Mouse (Mus musculus) spleen, adult 2 months (tissue): ENCODE data around the gene Cdca3.

Source experiments
- CTCF ChIP-seq: fragments of 200-500 bp; IDR thresholded peaks from 2 replicates; pipeline ENCODE4 v1.5.1; 2011; ENCODE audit warnings: mild to moderate bottlenecking, inconsistent platforms; ENCODE audit not compliant: insufficient read depth, insufficient read length, insufficient replicate concordance; ENCODE audit errors: extremely low read depth
- POLR2A ChIP-seq: fragments of 200-500 bp; IDR thresholded peaks from 2 replicates; pipeline ENCODE4 v1.6.1; 2011; ENCODE audit warnings: low read depth, low read length, inconsistent platforms

GRCm38 (mm10) chr6:124820891-124821290 is 8.5 kb upstream of the Cdca3 start:
- TF ChIP-seq CTCF = no peak
- TF ChIP-seq POLR2A = no peak
